Comparison of ENCODE assay signal across 12 mouse cellular contexts in genomic region chr13:80827037-80827471, GRCm38 (mm10). TPM values are rescaled to one million over a fixed set of nuclear protein-coding genes. Genes with fewer than 3 reads are reported as not detected.
A peak's percentile ranks its signal among the peaks of the same experiment; 100 is the strongest.
DNase-seq lines count a peak whose midpoint lies in the region; ATAC-seq and TF ChIP-seq lines count a peak whose summit lies in the region.
"Had no signal": no experiment of that assay in that cellular context is flagged by ENCODE, and none has a peak within 500 bp of the region (broad histone marks: within the 10 kb centered on the region; RNA-seq: fewer than 3 reads in every experiment).

No protein-coding gene starts in this region.

- H3K27me3 ChIP-seq in kidney, embryonic 15.5 days, result no peaks in the 10 kb centered on the region
- H3K27me3 ChIP-seq in forebrain, postnatal 0 days (ENCODE audit: insufficient read depth, low read length), result no peaks in the 10 kb centered on the region
- H3K27me3 ChIP-seq in heart, embryonic 10.5 days (ENCODE audit: insufficient read depth, poor library complexity, severe bottlenecking), result no peaks in the 10 kb centered on the region

- DNase-seq in kidney, postnatal 10 days, result peak; percentile 21
- peak; percentile 3 for DNase-seq in forebrain, postnatal 0 days
- peak; percentile 8 to 21 for DNase-seq in layer of hippocampus, postnatal 10 days (ENCODE audit: low spot score in 2 of 2)
- peak; percentile 47 to 54 for DNase-seq in right cerebral cortex, adult 2 months (ENCODE audit: low spot score in 2 of 2)
- no peak for DNase-seq in embryo, embryonic 11 days
- DNase-seq in kidney, adult 11 months, result no peak
- DNase-seq in heart, embryonic 10.5 days (ENCODE audit: low spot score), result no peak
- DNase-seq: adrenal gland, adult 8-10 months; heart, postnatal 10 days; thymus, adult 2 months had no signal

- no peak overlapping the region for H3K4me2 ChIP-seq in kidney, embryonic 15.5 days
- no peak overlapping the region for H3K4me2 ChIP-seq in forebrain, postnatal 0 days (ENCODE audit: low read depth)
- H3K4me2 ChIP-seq: liver, embryonic 11.5 days had no signal

- no peak overlapping the region for H3K4me3 ChIP-seq in kidney, embryonic 15.5 days (replicated peaks)
- H3K4me3 ChIP-seq in forebrain, postnatal 0 days (ENCODE audit: low read depth, low read length), result no peak overlapping the region
- H3K4me3 ChIP-seq in heart, embryonic 10.5 days, result no peak overlapping the region

- no peak for ATAC-seq in kidney, embryonic 15.5 days (replicated peaks; ENCODE audit: low FRiP score)
- peak; percentile 20; the same call in 1 of the 2 replicates for ATAC-seq in forebrain, postnatal 0 days

- H3K27ac ChIP-seq in kidney, embryonic 15.5 days, result no peak overlapping the region
- no peak overlapping the region for H3K27ac ChIP-seq in forebrain, postnatal 0 days (ENCODE audit: low read depth, low read length)
- H3K27ac ChIP-seq in heart, embryonic 10.5 days, result no peak overlapping the region

- TF ChIP-seq CTCF in forebrain, postnatal 0 days (IDR thresholded peaks at IDR 0.05; ENCODE audit: low read depth), result no peak

- H3K9ac ChIP-seq in kidney, embryonic 15.5 days, result no peak overlapping the region
- no peak overlapping the region for H3K9ac ChIP-seq in forebrain, postnatal 0 days

- H3K36me3 ChIP-seq in kidney, embryonic 15.5 days, result no peaks in the 10 kb centered on the region
- H3K36me3 ChIP-seq in forebrain, postnatal 0 days (ENCODE audit: insufficient read depth), result no peaks in the 10 kb centered on the region
- no peaks in the 10 kb centered on the region for H3K36me3 ChIP-seq in heart, embryonic 10.5 days

- no peaks in the 10 kb centered on the region for H3K4me1 ChIP-seq in kidney, embryonic 15.5 days
- H3K4me1 ChIP-seq in forebrain, postnatal 0 days (ENCODE audit: insufficient read depth), result no peaks in the 10 kb centered on the region
- H3K4me1 ChIP-seq in heart, embryonic 10.5 days, result no peaks in the 10 kb centered on the region

- H3K9me3 ChIP-seq in kidney, embryonic 15.5 days (replicated peaks), result no peaks in the 10 kb centered on the region
- H3K9me3 ChIP-seq in forebrain, postnatal 0 days (ENCODE audit: low read length), result no peaks in the 10 kb centered on the region
- H3K9me3 ChIP-seq in heart, embryonic 10.5 days, result no peaks in the 10 kb centered on the region

RNA-seq across cellular contexts. Expression of gene Arrdc3, which starts 56.1 kb away (rescaled TPM):
- polyA plus RNA-seq in kidney, embryonic 15.5 days (2015; fragmentation: Nextera tagmentation; extraction: Ambion mirVana), result 57.3 and 57.4 TPM in 2 replicates
- total RNA-seq in forebrain, postnatal 0 days (2014; rRNA removed), result 90.6 and 99.8 TPM in 2 replicates
- polyA plus RNA-seq in forebrain, postnatal 0 days (2015; fragmentation: Nextera tagmentation; extraction: Ambion mirVana), result 56.5 and 58.6 TPM in 2 replicates
- total RNA-seq in layer of hippocampus, postnatal 10 days (2021), result 10 to 100 TPM; 28.6 to 32.0 TPM
- polyA plus RNA-seq in heart, embryonic 10.5 days (2016; fragmentation: Nextera tagmentation; extraction: Ambion mirVana), result 52.4 and 54.2 TPM in 2 replicates

Comparison
In these comparisons a context has a peak if more than half of its experiments do, and no peak if none do; other contexts are left out.
1. DNase-seq: peak in kidney, postnatal 10 days (single experiment), forebrain, postnatal 0 days (single experiment), layer of hippocampus, postnatal 10 days (2 of 2) and right cerebral cortex, adult 2 months (2 of 2); none in embryo, embryonic 11 days (single experiment), kidney, adult 11 months (single experiment) and heart, embryonic 10.5 days (single experiment).